Mouse (Mus musculus): ENCODE measurements around the gene Itpr1. TPM values are rescaled to one million over a fixed set of nuclear protein-coding genes. Genes with fewer than 3 reads are reported as not detected.

The Itpr1 gene
- polyA plus RNA-seq, 1 experiment from 2014 or later = 10.8 TPM

GRCm38 (mm10) chr6:108481190-108481589, 268.3 kb downstream of the Itpr1 start:
- no peak for ATAC-seq (ENCODE audit: insufficient number of reproducible peaks, low FRiP score, low TSS enrichment, low read depth)
- H3K9me3 ChIP-seq (replicated peaks) = no peaks in the 10 kb centered on the region
- H3K36me3 ChIP-seq = peaks cover 6% of the 10 kb centered on the region; the same call in 1 of the 2 replicates
- H3K4me3 ChIP-seq (replicated peaks) = no peak overlapping the region
- H3K27me3 ChIP-seq = no peaks in the 10 kb centered on the region
- no peaks in the 10 kb centered on the region for H3K4me1 ChIP-seq
- no peak overlapping the region for H3K9ac ChIP-seq
- H3K4me2 ChIP-seq (replicated peaks) = no peak overlapping the region
- no peak overlapping the region for H3K27ac ChIP-seq (replicated peaks)
- WGBS = 86% methylated on average over 4 of the region's 4 CpGs

GRCm38 (mm10) chr6:108482464-108482863, 269.6 kb downstream of the Itpr1 start:
- 81% methylated on average over 5 of the region's 5 CpGs for WGBS
- H3K4me2 ChIP-seq (replicated peaks) = no peak overlapping the region

GRCm38 (mm10) chr6:108486212-108486992, 273.5 kb downstream of the Itpr1 start:
- no peaks in the 10 kb centered on the region for H3K9me3 ChIP-seq (replicated peaks)
- no peak overlapping the region for H3K9ac ChIP-seq
- no peak overlapping the region for H3K4me3 ChIP-seq (replicated peaks)
- WGBS = 86% methylated on average over 7 of the region's 7 CpGs
- peaks cover 11% of the 10 kb centered on the region for H3K36me3 ChIP-seq
- H3K4me1 ChIP-seq = no peaks in the 10 kb centered on the region
- H3K4me2 ChIP-seq (replicated peaks) = no peak overlapping the region
- H3K27me3 ChIP-seq = no peaks in the 10 kb centered on the region
- no peak for ATAC-seq (ENCODE audit: insufficient number of reproducible peaks, low FRiP score, low TSS enrichment, low read depth)
- H3K27ac ChIP-seq (replicated peaks) = no peak overlapping the region

More at GRCm38 (mm10) chr6:108482464-108482863, 269.6 kb downstream of the Itpr1 start:
- H3K9ac ChIP-seq = no peak overlapping the region
- H3K4me3 ChIP-seq (replicated peaks) = no peak overlapping the region
- no peaks in the 10 kb centered on the region for H3K4me1 ChIP-seq
- H3K27me3 ChIP-seq = no peaks in the 10 kb centered on the region
- ATAC-seq (ENCODE audit: insufficient number of reproducible peaks, low FRiP score, low TSS enrichment, low read depth) = no peak
- H3K36me3 ChIP-seq = peaks cover 6% of the 10 kb centered on the region; the same call in 1 of the 2 replicates
- H3K9me3 ChIP-seq (replicated peaks) = no peaks in the 10 kb centered on the region
- no peak overlapping the region for H3K27ac ChIP-seq (replicated peaks)

GRCm38 (mm10) chr6:108487300-108487835, 274.5 kb downstream of the Itpr1 start:
- ATAC-seq (ENCODE audit: insufficient number of reproducible peaks, low FRiP score, low TSS enrichment, low read depth) = no peak
- Histone ChIP-seq H3K9me3 (replicated peaks) (no peaks in the 10 kb centered on the region), H3K4me2 (replicated peaks) (no peak overlapping the region), H3K27me3 (no peaks in the 10 kb centered on the region), H3K4me1 (no peaks in the 10 kb centered on the region), H3K9ac (no peak overlapping the region), H3K4me3 (replicated peaks) (no peak overlapping the region), H3K27ac (replicated peaks) (no peak overlapping the region), H3K36me3 (peaks cover 12% of the 10 kb centered on the region)
- 61% methylated on average over 10 of the region's 10 CpGs for WGBS

- Histone ChIP-seq H3K4me3 (replicated peaks) (no peak overlapping the region), H3K36me3 (peaks cover 12% of the 10 kb centered on the region), H3K27ac (replicated peaks) (no peak overlapping the region), H3K4me2 (replicated peaks) (no peak overlapping the region), H3K9ac (no peak overlapping the region), H3K9me3 (replicated peaks) (no peaks in the 10 kb centered on the region), H3K4me1 (no peaks in the 10 kb centered on the region), H3K27me3 (no peaks in the 10 kb centered on the region)
- 83% methylated on average over 5 of the region's 5 CpGs for WGBS
- no peak for ATAC-seq (ENCODE audit: insufficient number of reproducible peaks, low FRiP score, low TSS enrichment, low read depth)
Measured at GRCm38 (mm10) chr6:108488250-108488649, 275.4 kb downstream of the Itpr1 start.

- 26% methylated on average over 1 of the region's 1 CpGs for WGBS
- Histone ChIP-seq H3K4me2 (replicated peaks) (no peak overlapping the region), H3K4me1 (0 out of 2 replicates have a peak, but pooled peaks cover 11% of the 10 kb centered on the region), H3K27me3 (no peaks in the 10 kb centered on the region), H3K27ac (replicated peaks) (no peak overlapping the region), H3K9ac (no peak overlapping the region), H3K4me3 (replicated peaks) (no peak overlapping the region), H3K36me3 (peaks cover 12% of the 10 kb centered on the region; the same call in 1 of the 2 replicates), H3K9me3 (replicated peaks) (no peaks in the 10 kb centered on the region)
- no peak for ATAC-seq (ENCODE audit: insufficient number of reproducible peaks, low FRiP score, low TSS enrichment, low read depth)
Measured at GRCm38 (mm10) chr6:108491969-108492368, 279.1 kb downstream of the Itpr1 start.

- H3K27ac ChIP-seq (replicated peaks) = no peak overlapping the region
- WGBS = 86% methylated on average over 16 of the region's 16 CpGs
- ATAC-seq (ENCODE audit: insufficient number of reproducible peaks, low FRiP score, low TSS enrichment, low read depth) = no peak
- H3K9ac ChIP-seq = no peak overlapping the region
- no peak overlapping the region for H3K4me3 ChIP-seq (replicated peaks)
- 0 out of 2 replicates have a peak, but pooled peaks cover 11% of the 10 kb centered on the region for H3K4me1 ChIP-seq
- peaks cover 12% of the 10 kb centered on the region; the same call in 1 of the 2 replicates for H3K36me3 ChIP-seq
- no peak overlapping the region for H3K4me2 ChIP-seq (replicated peaks)
- no peaks in the 10 kb centered on the region for H3K27me3 ChIP-seq
- H3K9me3 ChIP-seq (replicated peaks) = no peaks in the 10 kb centered on the region
Measured at GRCm38 (mm10) chr6:108493753-108494152, 280.9 kb downstream of the Itpr1 start.

GRCm38 (mm10) chr6:108494185-108494804, 281.4 kb downstream of the Itpr1 start:
- Histone ChIP-seq H3K4me1 (0 out of 2 replicates have a peak, but pooled peaks cover 11% of the 10 kb centered on the region), H3K27me3 (no peaks in the 10 kb centered on the region), H3K27ac (replicated peaks) (no peak overlapping the region), H3K4me2 (replicated peaks) (no peak overlapping the region), H3K9ac (no peak overlapping the region), H3K36me3 (peaks cover 12% of the 10 kb centered on the region; the same call in 1 of the 2 replicates), H3K4me3 (replicated peaks) (no peak overlapping the region), H3K9me3 (replicated peaks) (no peaks in the 10 kb centered on the region)
- WGBS = 64% methylated on average over 10 of the region's 10 CpGs
- peak; percentile 47 for ATAC-seq (ENCODE audit: insufficient number of reproducible peaks, low FRiP score, low TSS enrichment, low read depth)

GRCm38 (mm10) chr6:108494994-108495393, 282.1 kb downstream of the Itpr1 start:
- no peak overlapping the region for H3K27ac ChIP-seq (replicated peaks)
- 70% methylated on average over 6 of the region's 6 CpGs for WGBS
- 0 out of 2 replicates have a peak, but pooled peaks cover 11% of the 10 kb centered on the region for H3K4me1 ChIP-seq

GRCm38 (mm10) chr6:108498070-108498469, 285.2 kb downstream of the Itpr1 start:
- no peaks in the 10 kb centered on the region for H3K27me3 ChIP-seq
- H3K9ac ChIP-seq = no peak overlapping the region
- peaks cover 9% of the 10 kb centered on the region; the same call in 1 of the 2 replicates for H3K36me3 ChIP-seq
- ATAC-seq (ENCODE audit: insufficient number of reproducible peaks, low FRiP score, low TSS enrichment, low read depth) = no peak
- no peaks in the 10 kb centered on the region for H3K9me3 ChIP-seq (replicated peaks)
- no peak overlapping the region for H3K27ac ChIP-seq (replicated peaks)
- 0 out of 2 replicates have a peak, but pooled peaks cover 11% of the 10 kb centered on the region for H3K4me1 ChIP-seq
- 84% methylated on average over 7 of the region's 7 CpGs for WGBS
- no peak overlapping the region for H3K4me2 ChIP-seq (replicated peaks)
- no peak overlapping the region for H3K4me3 ChIP-seq (replicated peaks)

More at GRCm38 (mm10) chr6:108494994-108495393, 282.1 kb downstream of the Itpr1 start:
- no peak for ATAC-seq (ENCODE audit: insufficient number of reproducible peaks, low FRiP score, low TSS enrichment, low read depth)
- Histone ChIP-seq H3K36me3 (peaks cover 12% of the 10 kb centered on the region; the same call in 1 of the 2 replicates), H3K9me3 (replicated peaks) (no peaks in the 10 kb centered on the region), H3K27me3 (no peaks in the 10 kb centered on the region), H3K4me2 (replicated peaks) (no peak overlapping the region), H3K4me3 (replicated peaks) (no peak overlapping the region), H3K9ac (no peak overlapping the region)

GRCm38 (mm10) chr6:108503651-108504050, 290.8 kb downstream of the Itpr1 start:
- H3K27ac ChIP-seq (replicated peaks) = no peak overlapping the region
- no peak overlapping the region for H3K4me3 ChIP-seq (replicated peaks)
- no peaks in the 10 kb centered on the region for H3K27me3 ChIP-seq
- no peak for ATAC-seq (ENCODE audit: insufficient number of reproducible peaks, low FRiP score, low TSS enrichment, low read depth)
- no peak overlapping the region for H3K9ac ChIP-seq
- no peak overlapping the region for H3K4me2 ChIP-seq (replicated peaks)
- H3K4me1 ChIP-seq = no peaks in the 10 kb centered on the region
- WGBS = 91% methylated on average over 5 of the region's 5 CpGs
- peaks cover 9% of the 10 kb centered on the region; the same call in 1 of the 2 replicates for H3K36me3 ChIP-seq
- H3K9me3 ChIP-seq (replicated peaks) = no peaks in the 10 kb centered on the region

Measured in embryonic facial prominence, embryonic 15.5 days (tissue).